Comparison of ENCODE assay signal across 10 mouse cellular contexts in the genomic region with DNA sequence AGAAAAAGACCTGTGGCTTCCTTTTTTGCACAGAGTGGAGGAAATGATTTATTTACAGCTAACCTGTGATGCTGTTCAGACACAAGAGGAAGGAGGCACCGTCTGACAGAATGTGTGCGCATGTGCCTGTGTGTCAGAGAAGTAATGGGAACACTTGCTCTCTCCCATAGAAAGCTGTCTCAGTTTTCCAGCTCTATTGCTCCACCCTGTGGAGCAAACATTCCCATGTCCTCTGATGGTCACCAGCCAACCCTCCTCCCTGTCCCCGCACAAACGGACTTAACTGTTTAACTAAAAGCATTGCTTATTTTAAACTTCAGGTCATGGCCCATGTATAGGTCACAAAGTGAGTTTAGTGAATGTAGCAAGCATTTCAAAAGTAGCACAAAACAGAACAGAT. TPM values are rescaled to one million over a fixed set of nuclear protein-coding genes. Genes with fewer than 3 reads are reported as not detected.
DNase-seq lines count a peak whose midpoint lies in the region; ATAC-seq and TF ChIP-seq lines count a peak whose summit lies in the region.
"Had no signal": no experiment of that assay in that cellular context is flagged by ENCODE, and none has a peak within 500 bp of the region (broad histone marks: within the 10 kb centered on the region; RNA-seq: fewer than 3 reads in every experiment).

No protein-coding gene starts in this region.

- H3K27me3 ChIP-seq in heart, adult 2 months (ENCODE audit: control insufficient read depth, insufficient read depth, low read length): no peaks in the 10 kb centered on the region
- no peaks in the 10 kb centered on the region for H3K27me3 ChIP-seq in heart, embryonic 11.5 days (ENCODE audit: control insufficient read depth, insufficient read depth, low read length)
- H3K27me3 ChIP-seq in neural tube, embryonic 15.5 days (replicated peaks): no peaks in the 10 kb centered on the region
- H3K27me3 ChIP-seq in midbrain, embryonic 16.5 days (ENCODE audit: control insufficient read depth, insufficient read depth, low read depth, low read length): no peaks in the 10 kb centered on the region

- no peak for TF ChIP-seq POLR2A in heart, adult 2 months (IDR thresholded peaks at IDR 0.05; ENCODE audit: insufficient read depth, low read depth, low read length)

- H3K4me2 ChIP-seq in heart, embryonic 11.5 days: no peak overlapping the region
- H3K4me2 ChIP-seq in neural tube, embryonic 15.5 days: no peak overlapping the region
- H3K4me2 ChIP-seq in midbrain, embryonic 16.5 days (ENCODE audit: low read length): no peak overlapping the region
- H3K4me2 ChIP-seq: heart, embryonic 13.5 days had no signal

- H3K4me3 ChIP-seq in heart, adult 2 months: no peak overlapping the region
- H3K4me3 ChIP-seq in heart, embryonic 11.5 days (ENCODE audit: low read depth, low read length): no peak overlapping the region
- H3K4me3 ChIP-seq in neural tube, embryonic 15.5 days (replicated peaks): no peak overlapping the region
- no peak overlapping the region for H3K4me3 ChIP-seq in midbrain, embryonic 16.5 days (ENCODE audit: low read depth, low read length)
- H3K4me3 ChIP-seq: heart, embryonic 13.5 days had no signal

- H3K9ac ChIP-seq in heart, adult 2 months (ENCODE audit: low read depth, low read length): no peak overlapping the region
- no peak overlapping the region for H3K9ac ChIP-seq in heart, embryonic 11.5 days (ENCODE audit: low read depth, low read length)
- no peak overlapping the region for H3K9ac ChIP-seq in neural tube, embryonic 15.5 days (replicated peaks)
- no peak overlapping the region for H3K9ac ChIP-seq in midbrain, embryonic 16.5 days (ENCODE audit: low read depth, low read length)
- H3K9ac ChIP-seq: heart, embryonic 13.5 days had no signal

- TF ChIP-seq EP300 in heart, adult 2 months (IDR thresholded peaks at IDR 0.05; ENCODE audit: insufficient read depth, low read depth, low read length): no peak

- DNase-seq in heart, adult 2 months: no peak
- DNase-seq in 3T3-L1 (ENCODE audit: low read depth, low spot score): peak; percentile 83
- peak; percentile 39 for DNase-seq in adrenal gland, postnatal 14 days
- peak; percentile 51 for DNase-seq in kidney, postnatal 10 days
- peak; percentile 36 for DNase-seq in lung, postnatal 25 days (ENCODE audit: low spot score)

- no peaks in the 10 kb centered on the region for H3K79me2 ChIP-seq in heart, adult 2 months (replicated peaks; ENCODE audit: control insufficient read depth, insufficient read depth, low read length)

- ATAC-seq in heart, embryonic 11.5 days (replicated peaks; ENCODE audit: insufficient number of reproducible peaks, low FRiP score, low TSS enrichment): no peak
- no peak for ATAC-seq in neural tube, embryonic 15.5 days (ENCODE audit: low FRiP score)
- ATAC-seq in midbrain, embryonic 16.5 days: no peak

- no peaks in the 10 kb centered on the region for H3K9me3 ChIP-seq in heart, embryonic 11.5 days (replicated peaks; ENCODE audit: control insufficient read depth, low read length)
- H3K9me3 ChIP-seq in neural tube, embryonic 15.5 days (replicated peaks): no peaks in the 10 kb centered on the region
- no peaks in the 10 kb centered on the region for H3K9me3 ChIP-seq in midbrain, embryonic 16.5 days (replicated peaks; ENCODE audit: control insufficient read depth, low read length, poor library complexity, severe bottlenecking)
- H3K9me3 ChIP-seq: heart, embryonic 13.5 days had no signal

- H3K27ac ChIP-seq in heart, adult 2 months: no peak overlapping the region
- H3K27ac ChIP-seq in heart, embryonic 11.5 days (ENCODE audit: low read depth, low read length): no peak overlapping the region
- H3K27ac ChIP-seq in neural tube, embryonic 15.5 days (replicated peaks): no peak overlapping the region
- H3K27ac ChIP-seq in midbrain, embryonic 16.5 days (ENCODE audit: low read length): no peak overlapping the region
- H3K27ac ChIP-seq: heart, embryonic 13.5 days had no signal

- intact Hi-C loops in heart, adult 2 months (cut with DNase I): loop anchor here (5.0 kb wide), 2 partner anchors 87 to 312 kb away; partner anchors contain the start of gene Zkscan17

- H3K4me1 ChIP-seq in heart, adult 2 months (ENCODE audit: control insufficient read depth, insufficient read depth, low read length): no peaks in the 10 kb centered on the region
- no peaks in the 10 kb centered on the region for H3K4me1 ChIP-seq in heart, embryonic 11.5 days (ENCODE audit: control insufficient read depth, insufficient read depth, low read length)
- no peaks in the 10 kb centered on the region for H3K4me1 ChIP-seq in neural tube, embryonic 15.5 days
- H3K4me1 ChIP-seq in midbrain, embryonic 16.5 days (ENCODE audit: control insufficient read depth, insufficient read depth, low read length): no peaks in the 10 kb centered on the region
- H3K4me1 ChIP-seq: heart, embryonic 13.5 days had no signal

- WGBS in heart, adult 2 months: 16% methylated on average over 4 of the region's 4 CpGs
- WGBS in heart, embryonic 11.5 days (ENCODE audit: insufficient replicate concordance): 45% methylated on average over 4 of the region's 4 CpGs
- WGBS in neural tube, embryonic 15.5 days: 61% methylated on average over 4 of the region's 4 CpGs
- 53% methylated on average over 4 of the region's 4 CpGs for WGBS in midbrain, embryonic 16.5 days

- H3K36me3 ChIP-seq in heart, adult 2 months (ENCODE audit: control insufficient read depth, insufficient read depth, low read length): no peaks in the 10 kb centered on the region
- H3K36me3 ChIP-seq in heart, embryonic 11.5 days (ENCODE audit: control insufficient read depth, insufficient read depth, low read length): no peaks in the 10 kb centered on the region
- no peaks in the 10 kb centered on the region for H3K36me3 ChIP-seq in neural tube, embryonic 15.5 days
- H3K36me3 ChIP-seq in midbrain, embryonic 16.5 days (ENCODE audit: control insufficient read depth, insufficient read depth, low read length): no peaks in the 10 kb centered on the region
- H3K36me3 ChIP-seq: heart, embryonic 13.5 days had no signal

- TF ChIP-seq CTCF in heart, adult 2 months (IDR thresholded peaks at IDR 0.05): peak; percentile 66

RNA-seq across cellular contexts. Expression of gene Olfr223, which starts 21.0 kb away (rescaled TPM):
- not detected for total RNA-seq in heart, adult 2 months (2021)
- not detected in 2 replicates for polyA plus RNA-seq in heart, adult 2 months (2012; rRNA removed)
- polyA plus RNA-seq in heart, embryonic 11.5 days (2014; fragmentation: Nextera tagmentation; extraction: Ambion mirVana): not detected in 2 replicates
- not detected in 2 replicates for total RNA-seq in adrenal gland, postnatal 14 days (2021)
- not detected in 2 replicates for polyA plus RNA-seq in neural tube, embryonic 15.5 days (2015; fragmentation: Nextera tagmentation; extraction: Ambion mirVana)
- not detected in 2 replicates for polyA plus RNA-seq in midbrain, embryonic 16.5 days (2015; fragmentation: Nextera tagmentation; extraction: Ambion mirVana)
- polyA plus RNA-seq: heart, embryonic 13.5 days; testis, adult 2 months had no signal

RNA-seq across cellular contexts. Expression of gene Olfr222, which starts 38.1 kb away (rescaled TPM):
- total RNA-seq in heart, adult 2 months (2021): not detected
- not detected in 2 replicates for polyA plus RNA-seq in heart, adult 2 months (2012; rRNA removed)
- not detected in 2 replicates for polyA plus RNA-seq in heart, embryonic 11.5 days (2014; fragmentation: Nextera tagmentation; extraction: Ambion mirVana)
- not detected in 2 replicates for total RNA-seq in adrenal gland, postnatal 14 days (2021)
- not detected in 2 replicates for polyA plus RNA-seq in neural tube, embryonic 15.5 days (2015; fragmentation: Nextera tagmentation; extraction: Ambion mirVana)
- polyA plus RNA-seq in midbrain, embryonic 16.5 days (2015; fragmentation: Nextera tagmentation; extraction: Ambion mirVana): not detected in 2 replicates
- polyA plus RNA-seq: heart, embryonic 13.5 days had no signal

RNA-seq across cellular contexts. Expression of gene Mprip, which starts 47.0 kb away (rescaled TPM):
- 100 to 1,000 TPM; 132 to 142 TPM for total RNA-seq in heart, adult 2 months (2021)
- polyA plus RNA-seq in heart, adult 2 months (2012; rRNA removed): 77.1 and 81.6 TPM in 2 replicates
- polyA plus RNA-seq in heart, embryonic 11.5 days (2014; fragmentation: Nextera tagmentation; extraction: Ambion mirVana): 51.1 and 54.2 TPM in 2 replicates
- 226 TPM in 2 replicates for total RNA-seq in adrenal gland, postnatal 14 days (2021)
- 46.8 and 65.8 TPM in 2 replicates for polyA plus RNA-seq in neural tube, embryonic 15.5 days (2015; fragmentation: Nextera tagmentation; extraction: Ambion mirVana)
- 35.8 and 39.2 TPM in 2 replicates for polyA plus RNA-seq in midbrain, embryonic 16.5 days (2015; fragmentation: Nextera tagmentation; extraction: Ambion mirVana)

Comparison
In these comparisons a context has a peak if more than half of its experiments do, and no peak if none do; other contexts are left out.
1. DNase-seq: peak in 3T3-L1 (single experiment), adrenal gland, postnatal 14 days (single experiment), kidney, postnatal 10 days (single experiment) and lung, postnatal 25 days (single experiment); none in heart, adult 2 months (0 of 2).